Comparison of ENCODE assay signal across 14 mouse cellular contexts in genomic region chr11:119777236-119777635, GRCm38 (mm10).
A peak's percentile ranks its signal among the peaks of the same experiment; 100 is the strongest.
DNase-seq lines count a peak whose midpoint lies in the region; ATAC-seq lines count a peak whose summit lies in the region.
"Had no signal": no experiment of that assay in that cellular context is flagged by ENCODE, and none has a peak within 500 bp of the region (broad histone marks: within the 10 kb centered on the region; RNA-seq: fewer than 3 reads in every experiment).

No protein-coding gene starts in this region.

- H3K4me2 ChIP-seq in embryonic facial prominence, embryonic 15.5 days (replicated peaks), result no peak overlapping the region
- H3K4me2 ChIP-seq: hindbrain, embryonic 15.5 days; midbrain, embryonic 12.5 days had no signal

- H3K9ac ChIP-seq in embryonic facial prominence, embryonic 15.5 days, result no peak overlapping the region
- H3K9ac ChIP-seq: hindbrain, embryonic 15.5 days; liver, embryonic 14.5 days; midbrain, embryonic 12.5 days had no signal

- H3K27ac ChIP-seq in embryonic facial prominence, embryonic 15.5 days (replicated peaks), result 0 out of 2 replicates have a peak overlapping the region, but pooled peaks have one; percentile 39
- no peak overlapping the region for H3K27ac ChIP-seq in embryonic facial prominence, embryonic 10.5 days (replicated peaks)
- H3K27ac ChIP-seq: hindbrain, embryonic 15.5 days; kidney, postnatal 0 days; liver, embryonic 14.5 days; midbrain, embryonic 12.5 days; stomach, postnatal 0 days had no signal

- no peak for DNase-seq in embryonic facial prominence, embryonic 10.5 days (ENCODE audit: low spot score)
- DNase-seq in kidney, adult 9 months, result peak; percentile 27
- no peak for DNase-seq in kidney, adult 11 months
- DNase-seq in 416B (ENCODE audit: low read depth), result peak; percentile 84
- DNase-seq in adrenal gland, postnatal 14 days, result peak; percentile 30
- no peak for DNase-seq in liver
- DNase-seq: right cerebral cortex, postnatal 4 days had no signal

- 51% methylated on average over 3 of the region's 3 CpGs for WGBS in embryonic facial prominence, embryonic 15.5 days
- WGBS in embryonic facial prominence, embryonic 10.5 days, result 80% methylated on average over 3 of the region's 3 CpGs

- no peak for ATAC-seq in embryonic facial prominence, embryonic 15.5 days (ENCODE audit: insufficient number of reproducible peaks, low FRiP score, low TSS enrichment, low read depth)
- no peak for ATAC-seq in erythroid progenitor cell, adult 5-6 weeks (replicated peaks; ENCODE audit: low FRiP score, poor library complexity, severe bottlenecking)

- peaks cover 6% of the 10 kb centered on the region; the same call in 1 of the 2 replicates for H3K4me1 ChIP-seq in embryonic facial prominence, embryonic 15.5 days
- no peaks in the 10 kb centered on the region for H3K4me1 ChIP-seq in embryonic facial prominence, embryonic 10.5 days
- H3K4me1 ChIP-seq: midbrain, embryonic 12.5 days had no signal

- no peaks in the 10 kb centered on the region for H3K9me3 ChIP-seq in embryonic facial prominence, embryonic 15.5 days (replicated peaks)
- H3K9me3 ChIP-seq in embryonic facial prominence, embryonic 10.5 days, result peaks cover 13% of the 10 kb centered on the region
- H3K9me3 ChIP-seq: midbrain, embryonic 12.5 days had no signal

- no peaks in the 10 kb centered on the region for H3K27me3 ChIP-seq in embryonic facial prominence, embryonic 15.5 days
- no peaks in the 10 kb centered on the region for H3K27me3 ChIP-seq in embryonic facial prominence, embryonic 10.5 days (replicated peaks; ENCODE audit: low read depth, poor library complexity, severe bottlenecking)
- H3K27me3 ChIP-seq: hindbrain, embryonic 15.5 days; midbrain, embryonic 12.5 days had no signal

- H3K4me3 ChIP-seq in embryonic facial prominence, embryonic 15.5 days (replicated peaks), result no peak overlapping the region
- no peak overlapping the region for H3K4me3 ChIP-seq in embryonic facial prominence, embryonic 10.5 days
- H3K4me3 ChIP-seq: hindbrain, embryonic 15.5 days; midbrain, embryonic 12.5 days had no signal

- H3K36me3 ChIP-seq in embryonic facial prominence, embryonic 15.5 days, result no peaks in the 10 kb centered on the region
- H3K36me3 ChIP-seq in embryonic facial prominence, embryonic 10.5 days (replicated peaks), result peaks cover 60% of the 10 kb centered on the region
- H3K36me3 ChIP-seq: hindbrain, embryonic 15.5 days had no signal

Comparison
In these comparisons a context has a peak if more than half of its experiments do, and no peak if none do; other contexts are left out.
1. DNase-seq: peak in kidney, adult 9 months (single experiment), 416B (single experiment) and adrenal gland, postnatal 14 days (single experiment); none in embryonic facial prominence, embryonic 10.5 days (single experiment), kidney, adult 11 months (single experiment) and liver (single experiment).